Mouse (Mus musculus) hindbrain, embryonic 14.5 days (tissue): ENCODE data around the gene Sox6. TPM values are rescaled to one million over a fixed set of nuclear protein-coding genes. Genes with fewer than 3 reads are reported as not detected.

Experiments used
- polyA plus RNA-seq: library from polyadenylated mRNA; unstranded; fragments of >200 nt; fragmentation: Nextera tagmentation; extraction: Ambion mirVana; gene quantifications from 2 replicates; pipeline ENCODE4 v1.2.1, GENCODE M21; 2014

The Sox6 gene
- polyA plus RNA-seq, 1 experiment from 2014 or later: 32.7 TPM

Other genes starting within 250 kb of the Sox6 start
- 316 and 322 TPM in 2 replicates for gene 1110004F10Rik, start 601 bp upstream of the Sox6 start, polyA plus RNA-seq
- 0.40 and 1.3 TPM in 2 replicates for gene Gm4353, start 45.8 kb upstream of the Sox6 start, polyA plus RNA-seq